ENCODE assay signal across 12 mouse cellular contexts in genomic region chr11:90367894-90368860, GRCm38 (mm10). TPM values are rescaled to one million over a fixed set of nuclear protein-coding genes. Genes with fewer than 3 reads are reported as not detected.
DNase-seq lines count a peak whose midpoint lies in the region; ATAC-seq and TF ChIP-seq lines count a peak whose summit lies in the region.
"Had no signal": no experiment of that assay in that cellular context is flagged by ENCODE, and none has a peak within 500 bp of the region (broad histone marks: within the 10 kb centered on the region; RNA-seq: fewer than 3 reads in every experiment).

No protein-coding gene starts in this region.

- DNase-seq in hindbrain, embryonic 10.5 days (ENCODE audit: low spot score) = no peak
- no peak for DNase-seq in hindbrain, embryonic 14.5 days (ENCODE audit: low spot score)
- no peak for DNase-seq in midbrain, postnatal 0 days (ENCODE audit: low spot score)
- DNase-seq in adrenal gland, postnatal 4 days (ENCODE audit: low spot score in 2 of 2) = no peak
- DNase-seq: cerebellum, postnatal 25 days had no signal

- H3K27me3 ChIP-seq in hindbrain, embryonic 10.5 days (ENCODE audit: insufficient read depth, poor library complexity, severe bottlenecking) = peaks cover 32% of the 10 kb centered on the region; the same call in 1 of the 2 replicates
- H3K27me3 ChIP-seq in hindbrain, embryonic 14.5 days (ENCODE audit: control insufficient read depth, insufficient read depth, low read length) = no peaks in the 10 kb centered on the region
- H3K27me3 ChIP-seq in midbrain, postnatal 0 days (ENCODE audit: insufficient read depth, low read length) = no peaks in the 10 kb centered on the region
- H3K27me3 ChIP-seq in midbrain, embryonic 13.5 days = 0 out of 2 replicates have a peak, but pooled peaks cover 13% of the 10 kb centered on the region
- H3K27me3 ChIP-seq in kidney, embryonic 14.5 days (ENCODE audit: control insufficient read depth, insufficient read depth, low read length) = no peaks in the 10 kb centered on the region
- no peaks in the 10 kb centered on the region for H3K27me3 ChIP-seq in stomach, embryonic 16.5 days (ENCODE audit: control insufficient read depth, insufficient read depth, low read length)
- no peaks in the 10 kb centered on the region for H3K27me3 ChIP-seq in forebrain, embryonic 16.5 days (replicated peaks; ENCODE audit: control insufficient read depth, insufficient read depth, low read length)
- H3K27me3 ChIP-seq: neural tube, embryonic 12.5 days had no signal

- no peak overlapping the region for H3K4me2 ChIP-seq in hindbrain, embryonic 14.5 days (replicated peaks)
- no peak overlapping the region for H3K4me2 ChIP-seq in midbrain, postnatal 0 days (ENCODE audit: low read depth, low read length, poor library complexity, severe bottlenecking)
- no peak overlapping the region for H3K4me2 ChIP-seq in midbrain, embryonic 13.5 days (replicated peaks)
- no peak overlapping the region for H3K4me2 ChIP-seq in kidney, embryonic 14.5 days (replicated peaks; ENCODE audit: low read depth, low read length)
- no peak overlapping the region for H3K4me2 ChIP-seq in stomach, embryonic 16.5 days (ENCODE audit: low read depth, low read length)
- no peak overlapping the region for H3K4me2 ChIP-seq in forebrain, embryonic 16.5 days (ENCODE audit: low read length)
- H3K4me2 ChIP-seq: liver, embryonic 12.5 days had no signal

- peak overlapping the region; percentile 57 for H3K27ac ChIP-seq in hindbrain, embryonic 10.5 days
- H3K27ac ChIP-seq in hindbrain, embryonic 14.5 days = no peak overlapping the region
- H3K27ac ChIP-seq in midbrain, postnatal 0 days (ENCODE audit: low read depth, low read length) = peak overlapping the region; percentile 18; the same call in 1 of the 2 replicates
- no peak overlapping the region for H3K27ac ChIP-seq in midbrain, embryonic 13.5 days
- H3K27ac ChIP-seq in kidney, embryonic 14.5 days (ENCODE audit: low read depth, low read length) = peak overlapping the region; percentile 89; the same call in 1 of the 2 replicates
- H3K27ac ChIP-seq in stomach, embryonic 16.5 days (ENCODE audit: low read length) = peak overlapping the region; percentile 95
- no peak overlapping the region for H3K27ac ChIP-seq in forebrain, embryonic 16.5 days (ENCODE audit: low read length)
- H3K27ac ChIP-seq: midbrain, embryonic 10.5 days; neural tube, embryonic 12.5 days had no signal

- H3K36me3 ChIP-seq in hindbrain, embryonic 10.5 days = no peaks in the 10 kb centered on the region
- H3K36me3 ChIP-seq in hindbrain, embryonic 14.5 days (replicated peaks; ENCODE audit: control insufficient read depth, insufficient read depth) = no peaks in the 10 kb centered on the region
- no peaks in the 10 kb centered on the region for H3K36me3 ChIP-seq in midbrain, postnatal 0 days (ENCODE audit: insufficient read depth, low read length)
- H3K36me3 ChIP-seq in midbrain, embryonic 13.5 days = no peaks in the 10 kb centered on the region
- no peaks in the 10 kb centered on the region for H3K36me3 ChIP-seq in kidney, embryonic 14.5 days (ENCODE audit: control insufficient read depth, insufficient read depth, low read length)
- H3K36me3 ChIP-seq in stomach, embryonic 16.5 days (ENCODE audit: control insufficient read depth, insufficient read depth, low read length) = no peaks in the 10 kb centered on the region
- H3K36me3 ChIP-seq in forebrain, embryonic 16.5 days (ENCODE audit: control insufficient read depth, insufficient read depth) = no peaks in the 10 kb centered on the region
- H3K36me3 ChIP-seq: liver, embryonic 12.5 days; midbrain, embryonic 10.5 days; neural tube, embryonic 12.5 days had no signal

- H3K4me3 ChIP-seq in hindbrain, embryonic 10.5 days = no peak overlapping the region
- no peak overlapping the region for H3K4me3 ChIP-seq in hindbrain, embryonic 14.5 days (replicated peaks; ENCODE audit: low read length)
- no peak overlapping the region for H3K4me3 ChIP-seq in midbrain, postnatal 0 days (ENCODE audit: low read depth, low read length)
- H3K4me3 ChIP-seq in midbrain, embryonic 13.5 days (replicated peaks) = no peak overlapping the region
- no peak overlapping the region for H3K4me3 ChIP-seq in kidney, embryonic 14.5 days (ENCODE audit: low read length)
- H3K4me3 ChIP-seq in stomach, embryonic 16.5 days (replicated peaks; ENCODE audit: low read length) = no peak overlapping the region
- H3K4me3 ChIP-seq in forebrain, embryonic 16.5 days (replicated peaks; ENCODE audit: low read length) = no peak overlapping the region
- H3K4me3 ChIP-seq: liver, embryonic 12.5 days; midbrain, embryonic 10.5 days; neural tube, embryonic 12.5 days had no signal

- 57% methylated on average over 14 of the region's 14 CpGs for WGBS in hindbrain, embryonic 10.5 days
- 71% methylated on average over 14 of the region's 14 CpGs for WGBS in hindbrain, embryonic 14.5 days
- 80% methylated on average over 14 of the region's 14 CpGs for WGBS in midbrain, postnatal 0 days
- 72% methylated on average over 14 of the region's 14 CpGs for WGBS in midbrain, embryonic 13.5 days
- 78% methylated on average over 14 of the region's 14 CpGs for WGBS in kidney, embryonic 14.5 days
- WGBS in stomach, embryonic 16.5 days = 77% methylated on average over 14 of the region's 14 CpGs
- 66% methylated on average over 14 of the region's 14 CpGs for WGBS in forebrain, embryonic 16.5 days

- H3K9ac ChIP-seq in hindbrain, embryonic 14.5 days = no peak overlapping the region
- H3K9ac ChIP-seq in midbrain, postnatal 0 days (replicated peaks; ENCODE audit: low read length, poor library complexity, severe bottlenecking) = no peak overlapping the region
- no peak overlapping the region for H3K9ac ChIP-seq in midbrain, embryonic 13.5 days (replicated peaks)
- H3K9ac ChIP-seq in kidney, embryonic 14.5 days (ENCODE audit: low read depth, low read length) = no peak overlapping the region
- no peak overlapping the region for H3K9ac ChIP-seq in stomach, embryonic 16.5 days (ENCODE audit: low read length)
- H3K9ac ChIP-seq in forebrain, embryonic 16.5 days (replicated peaks; ENCODE audit: low read depth, low read length) = no peak overlapping the region
- H3K9ac ChIP-seq: liver, embryonic 12.5 days; neural tube, embryonic 12.5 days had no signal

- no peak for TF ChIP-seq CTCF in midbrain, postnatal 0 days (IDR thresholded peaks at IDR 0.05)

- H3K4me1 ChIP-seq in hindbrain, embryonic 10.5 days (replicated peaks) = peaks cover 59% of the 10 kb centered on the region
- H3K4me1 ChIP-seq in hindbrain, embryonic 14.5 days (replicated peaks; ENCODE audit: control insufficient read depth, insufficient read depth, low read length) = peaks cover 26% of the 10 kb centered on the region
- H3K4me1 ChIP-seq in midbrain, postnatal 0 days (ENCODE audit: insufficient read depth, low read length) = peaks cover 19% of the 10 kb centered on the region; the same call in 1 of the 2 replicates
- H3K4me1 ChIP-seq in midbrain, embryonic 13.5 days (replicated peaks) = peaks cover 36% of the 10 kb centered on the region
- H3K4me1 ChIP-seq in kidney, embryonic 14.5 days (ENCODE audit: control insufficient read depth, insufficient read depth, low read length) = peaks cover 35% of the 10 kb centered on the region
- H3K4me1 ChIP-seq in stomach, embryonic 16.5 days (ENCODE audit: control insufficient read depth, insufficient read depth, low read length) = peaks cover 34% of the 10 kb centered on the region
- peaks cover 31% of the 10 kb centered on the region for H3K4me1 ChIP-seq in forebrain, embryonic 16.5 days (replicated peaks; ENCODE audit: control insufficient read depth, insufficient read depth, low read length)

- H3K9me3 ChIP-seq in hindbrain, embryonic 10.5 days = no peaks in the 10 kb centered on the region
- H3K9me3 ChIP-seq in hindbrain, embryonic 14.5 days (ENCODE audit: control insufficient read depth, low read length) = no peaks in the 10 kb centered on the region
- H3K9me3 ChIP-seq in midbrain, postnatal 0 days (ENCODE audit: low read length) = no peaks in the 10 kb centered on the region
- no peaks in the 10 kb centered on the region for H3K9me3 ChIP-seq in midbrain, embryonic 13.5 days
- H3K9me3 ChIP-seq in kidney, embryonic 14.5 days (ENCODE audit: control insufficient read depth, low read length) = no peaks in the 10 kb centered on the region
- no peaks in the 10 kb centered on the region for H3K9me3 ChIP-seq in stomach, embryonic 16.5 days (replicated peaks; ENCODE audit: control insufficient read depth, low read length)
- no peaks in the 10 kb centered on the region for H3K9me3 ChIP-seq in forebrain, embryonic 16.5 days (ENCODE audit: control insufficient read depth, low read length)
- H3K9me3 ChIP-seq: liver, embryonic 12.5 days; midbrain, embryonic 10.5 days; neural tube, embryonic 12.5 days had no signal

- no peak for ATAC-seq in hindbrain, embryonic 14.5 days (ENCODE audit: low FRiP score)
- ATAC-seq in midbrain, postnatal 0 days (ENCODE audit: low FRiP score) = no peak
- no peak for ATAC-seq in midbrain, embryonic 13.5 days
- ATAC-seq in kidney, embryonic 14.5 days (ENCODE audit: low FRiP score, low TSS enrichment) = no peak
- no peak for ATAC-seq in stomach, embryonic 16.5 days (ENCODE audit: insufficient read depth, low FRiP score)
- no peak for ATAC-seq in forebrain, embryonic 16.5 days
- ATAC-seq: liver, embryonic 12.5 days had no signal

RNA-seq across cellular contexts. Expression of gene Hlf, which starts 22.5 kb away (rescaled TPM):
- polyA plus RNA-seq in hindbrain, embryonic 10.5 days (2016; fragmentation: Nextera tagmentation; extraction: Ambion mirVana) = 1.0 and 1.9 TPM in 2 replicates
- 3.6 and 3.8 TPM in 2 replicates for polyA plus RNA-seq in hindbrain, embryonic 14.5 days (2014; fragmentation: Nextera tagmentation; extraction: Ambion mirVana)
- total RNA-seq in midbrain, postnatal 0 days (2014; rRNA removed) = 9.2 and 11.2 TPM in 2 replicates
- polyA plus RNA-seq in midbrain, postnatal 0 days (2015; fragmentation: Nextera tagmentation; extraction: Ambion mirVana) = 9.0 and 9.2 TPM in 2 replicates
- 4.1 and 4.4 TPM in 2 replicates for polyA plus RNA-seq in midbrain, embryonic 13.5 days (2015; fragmentation: Nextera tagmentation; extraction: Ambion mirVana)
- 1.5 and 1.7 TPM in 2 replicates for polyA plus RNA-seq in kidney, embryonic 14.5 days (2014; fragmentation: Nextera tagmentation; extraction: Ambion mirVana)
- 2.2 and 2.3 TPM in 2 replicates for polyA plus RNA-seq in stomach, embryonic 16.5 days (2015; fragmentation: Nextera tagmentation; extraction: Ambion mirVana)
- 10 to 100 TPM; 17.0 to 18.7 TPM for total RNA-seq in adrenal gland, postnatal 4 days (2021)
- 5.7 and 5.9 TPM in 2 replicates for polyA plus RNA-seq in forebrain, embryonic 16.5 days (2015; fragmentation: Nextera tagmentation; extraction: Ambion mirVana)

Comparison
In these comparisons a context has a peak if more than half of its experiments do, and no peak if none do; other contexts are left out.
1. H3K27ac ChIP-seq: peak in hindbrain, embryonic 10.5 days (single experiment), midbrain, postnatal 0 days (single experiment), kidney, embryonic 14.5 days (single experiment) and stomach, embryonic 16.5 days (single experiment); none in hindbrain, embryonic 14.5 days (single experiment), midbrain, embryonic 13.5 days (single experiment) and forebrain, embryonic 16.5 days (single experiment).